Mouse (Mus musculus) limb, embryonic 11.5 days (tissue): ENCODE results near the gene C2cd3. TPM values are rescaled to one million over a fixed set of nuclear protein-coding genes. Genes with fewer than 3 reads are reported as not detected.

ENCODE experiments used
- ATAC-seq: fragments of 200-750 bp; cut with Nextera tagmentation; 2 replicates; pipeline ENCODE4 v1.8.0; 2017; ENCODE audit warnings: low read depth; ENCODE audit not compliant: insufficient number of reproducible peaks, low FRiP score, low TSS enrichment
- DNase-seq: peaks from one replicate; pipeline ENCODE4 v3.0.0-alpha.2; 2015; ENCODE audit warnings: low spot score
- H3K27ac ChIP-seq: fragments of 300-500 bp; sonication (generic); replicated peaks from 2 replicates; pipeline ENCODE4 v1.5.1; 2014; ENCODE audit warnings: low read depth, mild to moderate bottlenecking, low read length
- H3K27me3 ChIP-seq: fragments of 300-500 bp; sonication (generic); 2 replicates; pipeline ENCODE4 v1.6.1; 2014; ENCODE audit warnings: mild to moderate bottlenecking, low read length, mixed read lengths; ENCODE audit not compliant: control insufficient read depth, insufficient read depth
- H3K36me3 ChIP-seq: fragments of 300-500 bp; sonication (generic); 2 replicates; pipeline ENCODE4 v1.6.1; 2014; ENCODE audit warnings: mild to moderate bottlenecking, low read length, moderate library complexity, mixed read lengths; ENCODE audit not compliant: control insufficient read depth, insufficient read depth
- H3K4me1 ChIP-seq: fragments of 300-500 bp; sonication (generic); 2 replicates; pipeline ENCODE4 v1.6.1; 2014; ENCODE audit warnings: low read length, mixed read lengths; ENCODE audit not compliant: control insufficient read depth, insufficient read depth
- H3K4me2 ChIP-seq: fragments of 300-500 bp; sonication (generic); 2 replicates; pipeline ENCODE4 v1.6.1; 2014; ENCODE audit warnings: low read depth, mild to moderate bottlenecking, moderate library complexity; ENCODE audit not compliant: severe bottlenecking
- H3K4me3 ChIP-seq: fragments of 300-500 bp; sonication (generic); 2 replicates; pipeline ENCODE4 v1.5.1; 2014; ENCODE audit warnings: low read depth, low read length
- H3K9ac ChIP-seq: fragments of 300-500 bp; sonication (generic); 2 replicates; pipeline ENCODE4 v1.6.1; 2014; ENCODE audit warnings: mild to moderate bottlenecking, low read length
- H3K9me3 ChIP-seq: fragments of 300-500 bp; sonication (generic); 2 replicates; pipeline ENCODE4 v1.6.1; 2016; ENCODE audit warnings: low read length; ENCODE audit not compliant: control insufficient read depth
- WGBS: fragments of 180-500 bp; shearing (Covaris S2); extraction: QIAGEN DNeasy Blood & Tissue Kit; methylation state at CpG from one replicate; pipeline ENCODE4 v1.1.7; 2014; 5-methylcytosine and 5-hydroxymethylcytosine counted together
- polyA plus RNA-seq: library from polyadenylated mRNA; unstranded; fragments of >200 nt; fragmentation: Nextera tagmentation; extraction: Ambion mirVana; gene quantifications from 2 replicates; pipeline ENCODE4 v1.2.1, GENCODE M21; 2014

The C2cd3 gene
- polyA plus RNA-seq, 1 experiment from 2014 or later = 44.6 TPM

DNA sequence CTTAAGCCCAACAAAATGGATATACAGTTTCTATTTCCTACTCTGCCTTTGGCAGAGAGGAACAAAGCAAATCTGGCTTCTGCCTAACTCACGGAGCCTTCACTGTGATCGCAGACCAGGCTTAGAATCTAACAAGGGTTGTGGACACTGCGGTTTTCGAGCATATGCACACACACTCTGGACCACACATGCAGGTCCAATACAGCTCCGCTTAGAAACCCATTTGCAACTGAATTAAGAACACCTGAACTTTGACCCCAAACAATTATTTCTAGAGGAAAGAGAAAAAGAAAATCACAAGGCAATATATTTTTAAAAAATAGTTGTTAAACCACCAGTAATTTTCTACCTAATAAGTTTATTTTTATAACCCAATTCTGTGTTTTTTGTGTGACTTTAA is 15.7 kb upstream of the C2cd3 start:
- Histone ChIP-seq H3K9me3 (no peaks in the 10 kb centered on the region), H3K27ac (no peak overlapping the region), H3K27me3 (no peaks in the 10 kb centered on the region), H3K4me3 (no peak overlapping the region), H3K4me1 (no peaks in the 10 kb centered on the region), H3K9ac (no peak overlapping the region), H3K36me3 (no peaks in the 10 kb centered on the region), H3K4me2 (no peak overlapping the region)
- WGBS = 88% methylated on average over 5 of the region's 5 CpGs
- DNase-seq (no peak), ATAC-seq (no peak)

GRCm38 (mm10) chr7:100356768-100357167 is 15.3 kb upstream of the C2cd3 start:
- H3K27me3 ChIP-seq = no peaks in the 10 kb centered on the region
- H3K4me2 ChIP-seq = no peak overlapping the region
- H3K9ac ChIP-seq = no peak overlapping the region
- WGBS = 93% methylated on average over 1 of the region's 1 CpGs
- H3K36me3 ChIP-seq = no peaks in the 10 kb centered on the region
- no peaks in the 10 kb centered on the region for H3K4me1 ChIP-seq
- no peak overlapping the region for H3K27ac ChIP-seq
- DNase-seq = no peak
- no peak for ATAC-seq
- H3K4me3 ChIP-seq = no peak overlapping the region
- H3K9me3 ChIP-seq = no peaks in the 10 kb centered on the region

DNA sequence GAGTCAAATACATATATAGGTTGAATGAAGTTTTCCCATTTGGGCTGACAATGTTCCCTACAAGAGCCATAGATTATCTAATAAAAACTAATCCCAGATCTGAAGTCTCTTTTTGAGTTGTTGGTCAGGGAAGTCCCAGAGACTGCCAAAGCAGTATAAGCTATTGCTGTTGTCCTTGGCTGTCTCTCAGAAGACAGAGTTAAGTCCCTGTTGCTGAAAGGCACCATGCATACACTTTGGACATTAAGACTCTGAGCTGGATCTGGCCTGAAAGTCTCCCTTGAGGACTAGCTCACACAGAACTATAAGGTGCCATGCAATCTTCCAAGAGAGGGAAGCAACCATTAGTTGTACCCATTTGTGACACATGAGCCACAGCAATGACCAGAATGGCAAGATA is 14.2 kb upstream of the C2cd3 start:
- Histone ChIP-seq H3K27me3 (no peaks in the 10 kb centered on the region), H3K36me3 (no peaks in the 10 kb centered on the region), H3K4me2 (no peak overlapping the region), H3K4me3 (no peak overlapping the region), H3K27ac (no peak overlapping the region), H3K9ac (no peak overlapping the region), H3K4me1 (no peaks in the 10 kb centered on the region), H3K9me3 (no peaks in the 10 kb centered on the region)
- ATAC-seq (no peak), DNase-seq (no peak)

DNA sequence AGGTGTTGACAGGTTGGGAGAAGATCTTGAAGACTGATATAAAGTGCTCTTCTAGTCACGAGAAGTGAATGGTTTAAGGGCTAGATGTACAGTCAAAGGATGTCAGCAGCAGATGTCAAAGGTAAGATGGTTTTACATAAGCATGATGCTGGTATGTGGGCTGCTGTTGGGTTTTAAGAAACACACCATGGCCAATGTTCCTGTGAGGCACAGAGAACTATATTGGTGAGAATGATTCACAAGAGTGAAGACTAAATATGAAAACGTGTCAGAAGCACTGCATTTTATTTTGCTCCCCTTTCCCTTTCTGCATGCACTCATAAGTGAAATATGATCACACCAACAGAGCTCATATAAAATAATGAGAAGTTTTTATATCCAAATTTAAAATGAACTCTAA is 8.9 kb upstream of the C2cd3 start:
- H3K36me3 ChIP-seq = no peaks in the 10 kb centered on the region
- no peak overlapping the region for H3K27ac ChIP-seq
- 90% methylated on average over 2 of the region's 2 CpGs for WGBS
- H3K4me2 ChIP-seq = no peak overlapping the region
- H3K9ac ChIP-seq = no peak overlapping the region
- no peak for ATAC-seq
- no peaks in the 10 kb centered on the region for H3K9me3 ChIP-seq
- DNase-seq = no peak
- no peak overlapping the region for H3K4me3 ChIP-seq
- H3K4me1 ChIP-seq = peaks cover 2% of the 10 kb centered on the region; the same call in 1 of the 2 replicates
- no peaks in the 10 kb centered on the region for H3K27me3 ChIP-seq

DNA sequence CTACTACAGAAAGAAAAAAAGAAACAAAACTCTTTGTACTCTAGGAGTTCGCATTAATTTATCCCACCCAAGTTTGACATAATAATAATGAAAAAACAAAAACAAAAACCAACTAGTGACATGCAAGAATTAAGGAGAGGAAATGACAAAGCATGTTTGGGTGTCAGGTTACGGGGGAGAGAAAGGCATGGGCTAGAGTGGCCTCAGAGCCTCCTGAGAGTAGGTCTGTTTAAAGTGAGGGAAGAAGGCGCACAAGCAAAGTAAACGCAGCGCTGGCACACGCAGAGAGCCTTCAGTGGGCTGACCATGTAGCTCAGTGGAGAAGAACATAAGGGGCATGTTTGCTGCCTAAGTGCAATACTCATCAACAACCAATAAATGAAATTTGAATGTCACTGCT is 7.1 kb upstream of the C2cd3 start:
- ATAC-seq (no peak), DNase-seq (peak; percentile 23)
- no peak overlapping the region for H3K4me2 ChIP-seq
- H3K27me3 ChIP-seq = no peaks in the 10 kb centered on the region
- WGBS = 40% methylated on average over 6 of the region's 6 CpGs
- peaks cover 2% of the 10 kb centered on the region; the same call in 1 of the 2 replicates for H3K4me1 ChIP-seq
- no peaks in the 10 kb centered on the region for H3K36me3 ChIP-seq
- H3K9me3 ChIP-seq = no peaks in the 10 kb centered on the region
- H3K9ac ChIP-seq = no peak overlapping the region
- no peak overlapping the region for H3K4me3 ChIP-seq
- no peak overlapping the region for H3K27ac ChIP-seq

DNA sequence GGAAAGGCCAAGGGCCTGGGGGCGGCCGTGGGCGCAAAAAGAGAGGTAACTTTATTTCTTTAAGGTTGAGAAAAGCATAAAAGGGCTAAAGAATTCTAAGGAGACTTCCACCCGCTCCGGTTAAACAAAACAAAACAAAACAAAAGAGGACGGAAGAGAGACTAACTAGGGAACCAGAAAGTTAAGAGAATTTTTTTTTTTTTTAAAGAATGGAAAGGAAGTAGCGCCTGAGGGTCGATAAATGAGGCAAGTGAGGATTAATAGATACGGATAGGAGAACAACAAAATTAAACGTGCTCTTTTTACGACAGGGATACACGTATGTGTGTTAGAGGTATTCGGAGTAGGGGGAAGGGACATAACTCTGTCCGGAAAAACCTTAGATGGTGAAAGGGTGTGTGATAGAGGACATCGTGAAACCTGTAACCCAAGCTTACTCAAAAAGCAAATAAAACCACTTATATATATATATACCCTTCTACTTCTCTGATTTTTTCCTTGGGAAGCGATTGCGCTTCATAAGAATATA is 483 bp downstream of the C2cd3 start:
- peak overlapping the region; percentile 75 for H3K4me3 ChIP-seq
- H3K36me3 ChIP-seq = peaks cover 3% of the 10 kb centered on the region; the same call in 1 of the 2 replicates
- peak overlapping the region; percentile 71 for H3K9ac ChIP-seq
- WGBS = 9% methylated on average over 17 of the region's 17 CpGs
- H3K27me3 ChIP-seq = no peaks in the 10 kb centered on the region
- no peaks in the 10 kb centered on the region for H3K9me3 ChIP-seq
- peak overlapping the region; percentile 75 for H3K27ac ChIP-seq
- H3K4me1 ChIP-seq = peaks cover 2% of the 10 kb centered on the region; the same call in 1 of the 2 replicates
- DNase-seq (no peak), ATAC-seq (no peak)
- H3K4me2 ChIP-seq = peak overlapping the region; percentile 50

DNA sequence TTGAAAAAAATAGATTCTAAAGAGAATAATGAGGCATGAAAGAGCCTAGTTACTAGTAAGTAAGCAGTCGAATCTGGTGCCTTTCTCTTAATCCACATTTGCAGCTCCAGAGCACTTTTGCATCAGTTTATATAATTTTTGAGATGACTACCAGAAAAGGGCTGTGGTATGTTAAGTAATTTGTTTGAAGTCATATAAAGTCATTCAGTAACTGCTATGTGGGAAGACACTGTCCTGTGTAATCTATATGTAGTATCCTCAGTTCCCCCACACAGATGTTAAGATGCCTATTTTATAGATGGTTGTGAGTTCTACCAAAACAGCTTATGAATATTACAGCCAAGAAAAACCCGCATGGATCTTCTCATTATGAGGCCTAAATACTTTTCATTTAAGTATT is 6.2 kb downstream of the C2cd3 start:
- Histone ChIP-seq H3K4me1 (no peaks in the 10 kb centered on the region), H3K4me3 (no peak overlapping the region), H3K27ac (no peak overlapping the region), H3K9ac (no peak overlapping the region), H3K27me3 (no peaks in the 10 kb centered on the region), H3K36me3 (peaks cover 12% of the 10 kb centered on the region; the same call in 1 of the 2 replicates), H3K4me2 (no peak overlapping the region), H3K9me3 (no peaks in the 10 kb centered on the region)
- 87% methylated on average over 2 of the region's 2 CpGs for WGBS
- ATAC-seq = no peak
- DNase-seq = no peak

DNA sequence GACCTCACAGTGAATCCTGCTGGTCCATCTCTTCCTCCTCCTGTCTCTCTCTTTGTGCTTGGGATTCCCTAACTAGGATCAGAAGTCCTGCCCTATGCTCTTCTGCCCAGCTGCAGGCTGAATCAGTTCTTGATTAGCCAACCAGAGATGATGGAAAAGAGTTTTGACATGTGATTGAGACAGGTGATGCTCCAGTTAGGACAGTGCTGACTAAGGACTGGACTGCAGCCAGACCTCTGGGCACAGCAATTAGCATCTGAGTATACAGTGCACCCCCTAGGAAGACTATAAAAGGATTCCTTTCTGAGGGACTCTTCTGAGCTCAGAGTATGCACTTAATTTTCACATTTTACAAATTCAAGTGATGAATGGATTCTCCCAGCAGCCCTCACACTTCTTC is 9.1 kb downstream of the C2cd3 start:
- H3K4me1 ChIP-seq = no peaks in the 10 kb centered on the region
- H3K4me3 ChIP-seq = no peak overlapping the region
- H3K27ac ChIP-seq = no peak overlapping the region
- no peaks in the 10 kb centered on the region for H3K27me3 ChIP-seq
- H3K36me3 ChIP-seq = peaks cover 11% of the 10 kb centered on the region; the same call in 1 of the 2 replicates
- H3K9me3 ChIP-seq = no peaks in the 10 kb centered on the region
- H3K4me2 ChIP-seq = no peak overlapping the region
- H3K9ac ChIP-seq = no peak overlapping the region
- DNase-seq = no peak
- ATAC-seq = no peak

GRCm38 (mm10) chr7:100383207-100383606 is 11.2 kb downstream of the C2cd3 start:
- H3K9me3 ChIP-seq = no peaks in the 10 kb centered on the region

More at GRCm38 (mm10) chr7:100383207-100383606, 11.2 kb downstream of the C2cd3 start:
- H3K27ac ChIP-seq = no peak overlapping the region
- 91% methylated on average over 2 of the region's 2 CpGs for WGBS
- H3K4me3 ChIP-seq = no peak overlapping the region
- no peaks in the 10 kb centered on the region for H3K27me3 ChIP-seq
- H3K4me1 ChIP-seq = no peaks in the 10 kb centered on the region
- H3K9ac ChIP-seq = no peak overlapping the region
- no peak for DNase-seq
- ATAC-seq = no peak
- peaks cover 11% of the 10 kb centered on the region; the same call in 1 of the 2 replicates for H3K36me3 ChIP-seq
- no peak overlapping the region for H3K4me2 ChIP-seq
